Mouse (Mus musculus) heart, embryonic 13.5 days (tissue): Measurements from ENCODE around the gene Il11. TPM values are rescaled to one million over a fixed set of nuclear protein-coding genes. Genes with fewer than 3 reads are reported as not detected.
A peak's percentile ranks its signal among the peaks of the same experiment; 100 is the strongest.
"Not testable (repeated sequence)": the region's sequence is repeated elsewhere in the genome, so short reads cannot be mapped to it uniquely, and the experiment has no call there.

ENCODE experiments used
- ATAC-seq: fragments of 200-750 bp; cut with Nextera tagmentation; 2 replicates; pipeline ENCODE4 v1.8.0; 2017; ENCODE audit warnings: moderate TSS enrichment; ENCODE audit not compliant: insufficient number of reproducible peaks, low FRiP score, low TSS enrichment; ENCODE audit errors: extremely low read depth
- H3K27ac ChIP-seq: fragments of 300-500 bp; sonication (generic); replicated peaks from 2 replicates; pipeline ENCODE4 v1.5.1; 2015; ENCODE audit warnings: moderate library complexity, mild to moderate bottlenecking, inconsistent platforms
- H3K27me3 ChIP-seq: fragments of 300-500 bp; sonication (generic); replicated peaks from 2 replicates; pipeline ENCODE4 v1.6.1; 2015; ENCODE audit warnings: mild to moderate bottlenecking, inconsistent platforms
- H3K36me3 ChIP-seq: fragments of 300-500 bp; sonication (generic); 2 replicates; pipeline ENCODE4 v1.6.1; 2015; ENCODE audit warnings: mild to moderate bottlenecking, inconsistent platforms
- H3K4me1 ChIP-seq: fragments of 300-500 bp; sonication (generic); 2 replicates; pipeline ENCODE4 v1.6.1; 2015; ENCODE audit warnings: inconsistent platforms
- H3K4me2 ChIP-seq: fragments of 300-500 bp; sonication (generic); 2 replicates; pipeline ENCODE4 v1.6.1; 2015; ENCODE audit warnings: inconsistent platforms, mild to moderate bottlenecking, moderate library complexity
- H3K4me3 ChIP-seq: fragments of 300-500 bp; sonication (generic); 2 replicates; pipeline ENCODE4 v1.5.1; 2015; ENCODE audit warnings: moderate library complexity, mild to moderate bottlenecking, inconsistent platforms
- H3K9ac ChIP-seq: fragments of 300-500 bp; sonication (generic); 2 replicates; pipeline ENCODE4 v1.6.1; 2015; ENCODE audit warnings: inconsistent platforms, mild to moderate bottlenecking, moderate library complexity
- H3K9me3 ChIP-seq: fragments of 300-500 bp; sonication (generic); 2 replicates; pipeline ENCODE4 v1.6.1; 2016; ENCODE audit warnings: inconsistent platforms
- WGBS: fragments of 180-500 bp; shearing (Covaris S2); methylation state at CpG from one replicate; pipeline ENCODE4 v1.1.7; 2015; ENCODE audit warnings: mixed read lengths; 5-methylcytosine and 5-hydroxymethylcytosine counted together
- polyA plus RNA-seq: library from polyadenylated mRNA; unstranded; fragments of >200 nt; fragmentation: Nextera tagmentation; extraction: Ambion mirVana; gene quantifications from 2 replicates; pipeline ENCODE4 v1.2.1, GENCODE M21; 2015

Il11 gene
- polyA plus RNA-seq, 1 experiment from 2014 or later: not detected

DNA sequence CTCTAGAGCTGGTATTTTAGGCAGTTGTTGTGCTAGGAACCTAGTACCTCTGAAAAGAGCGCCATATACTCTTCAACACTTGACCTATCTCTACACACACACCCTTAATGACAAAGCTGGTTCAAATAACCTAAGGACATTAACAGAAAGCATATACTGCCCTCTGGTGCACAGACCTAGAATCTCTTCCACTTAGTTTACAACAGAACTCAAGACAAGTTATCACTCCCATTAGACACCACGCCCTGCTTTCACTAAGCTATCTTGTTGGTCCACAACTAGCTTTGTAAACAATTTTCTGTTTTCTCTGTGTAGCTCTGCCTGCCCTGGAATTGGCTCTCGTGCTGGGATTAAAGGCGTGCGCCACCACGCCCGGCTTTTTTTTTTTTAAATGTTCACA, 24.1 kb upstream of the Il11 start:
- Histone ChIP-seq H3K4me1 (peaks cover 34% of the 10 kb centered on the region), H3K9ac (no peak overlapping the region), H3K27me3 (no peaks in the 10 kb centered on the region), H3K4me2 (peak overlapping the region; percentile 3; the same call in 1 of the 2 replicates), H3K27ac (no peak overlapping the region; the same call in 1 of the 2 replicates), H3K36me3 (peaks cover 67% of the 10 kb centered on the region), H3K4me3 (no peak overlapping the region), H3K9me3 (no peaks in the 10 kb centered on the region)
- no peak for ATAC-seq
- 78% methylated on average over 7 of the region's 7 CpGs for WGBS

- Histone ChIP-seq H3K27me3 (no peaks in the 10 kb centered on the region), H3K4me3 (no peak overlapping the region), H3K27ac (no peak overlapping the region), H3K4me2 (no peak overlapping the region), H3K9ac (no peak overlapping the region), H3K36me3 (peaks cover 49% of the 10 kb centered on the region), H3K9me3 (no peaks in the 10 kb centered on the region), H3K4me1 (0 out of 2 replicates have a peak, but pooled peaks cover 2% of the 10 kb centered on the region)
- no peak for ATAC-seq
Observed at GRCm38 (mm10) chr7:4802247-4802646, 19.6 kb upstream of the Il11 start.

GRCm38 (mm10) chr7:4795767-4796433, 13.2 kb upstream of the Il11 start:
- WGBS: 68% methylated on average over 7 of the region's 7 CpGs
- H3K27ac ChIP-seq: peak overlapping the region; percentile 28; the same call in 1 of the 2 replicates
- no peaks in the 10 kb centered on the region for H3K9me3 ChIP-seq
- H3K27me3 ChIP-seq: no peaks in the 10 kb centered on the region
- no peak overlapping the region for H3K4me2 ChIP-seq
- ATAC-seq: no peak
- peaks cover 53% of the 10 kb centered on the region for H3K36me3 ChIP-seq
- 0 out of 2 replicates have a peak overlapping the region, but pooled peaks have one; percentile 11 for H3K4me3 ChIP-seq
- peaks cover 17% of the 10 kb centered on the region for H3K4me1 ChIP-seq
- no peak overlapping the region for H3K9ac ChIP-seq

- no peak for ATAC-seq
- peak overlapping the region; percentile 99 for H3K9ac ChIP-seq
- peaks cover 53% of the 10 kb centered on the region for H3K36me3 ChIP-seq
- H3K9me3 ChIP-seq: no peaks in the 10 kb centered on the region
- WGBS: 69% methylated on average over 3 of the region's 3 CpGs
- H3K4me3 ChIP-seq: 0 out of 2 replicates have a peak overlapping the region, but pooled peaks have one; percentile 94
- H3K4me2 ChIP-seq: peak overlapping the region; percentile 92
- H3K4me1 ChIP-seq: peaks cover 18% of the 10 kb centered on the region
- no peak overlapping the region for H3K27ac ChIP-seq
- H3K27me3 ChIP-seq: no peaks in the 10 kb centered on the region; the same call in 1 of the 2 replicates
Observed at GRCm38 (mm10) chr7:4794631-4795168, 12.0 kb upstream of the Il11 start.

- WGBS: 35% methylated on average over 4 of the region's 4 CpGs
- peak overlapping the region; percentile 92 for H3K27ac ChIP-seq
- ATAC-seq: no peak
Observed at GRCm38 (mm10) chr7:4793674-4794073, 11.0 kb upstream of the Il11 start.

DNA sequence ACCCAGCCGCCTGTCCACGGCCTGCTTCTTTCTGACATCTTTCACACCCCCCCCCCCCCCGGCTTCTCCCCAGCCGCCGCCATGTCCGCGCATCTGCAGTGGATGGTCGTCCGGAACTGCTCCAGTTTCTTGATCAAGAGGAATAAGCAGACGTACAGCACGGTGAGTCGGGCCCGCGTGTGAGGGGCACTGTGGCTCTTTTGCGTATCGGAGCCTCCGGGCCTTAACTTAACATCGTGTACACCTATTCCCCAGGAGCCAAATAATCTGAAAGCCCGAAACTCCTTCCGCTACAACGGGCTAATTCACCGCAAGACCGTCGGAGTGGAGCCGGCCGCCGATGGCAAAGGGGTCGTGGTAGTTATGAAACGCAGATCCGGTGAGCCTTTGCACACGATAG, 10.6 kb upstream of the Il11 start:
- Histone ChIP-seq H3K4me2 (peak overlapping the region; percentile 92), H3K9ac (peak overlapping the region; percentile 99), H3K4me3 (peak overlapping the region; percentile 94), H3K36me3 (peaks cover 48% of the 10 kb centered on the region), H3K4me1 (peaks cover 28% of the 10 kb centered on the region), H3K27ac (peak overlapping the region; percentile 92)
- H3K9me3 ChIP-seq, H3K27me3 ChIP-seq, ATAC-seq: not testable (repeated sequence)
- WGBS: under 1% methylated on average over 31 of the region's 31 CpGs

More at GRCm38 (mm10) chr7:4793674-4794073, 11.0 kb upstream of the Il11 start:
- H3K4me3 ChIP-seq: peak overlapping the region; percentile 94
- no peaks in the 10 kb centered on the region for H3K9me3 ChIP-seq
- peak overlapping the region; percentile 92 for H3K4me2 ChIP-seq
- peaks cover 24% of the 10 kb centered on the region for H3K4me1 ChIP-seq
- peak overlapping the region; percentile 99 for H3K9ac ChIP-seq
- H3K36me3 ChIP-seq: peaks cover 51% of the 10 kb centered on the region
- no peaks in the 10 kb centered on the region; the same call in 1 of the 2 replicates for H3K27me3 ChIP-seq

GRCm38 (mm10) chr7:4792278-4793212, 9.9 kb upstream of the Il11 start, which contains the start of gene Rpl28:
Gene Rpl28, plus strand, starts transcription at chr7:4792874.
- Histone ChIP-seq H3K36me3 (peaks cover 41% of the 10 kb centered on the region), H3K9ac (peak within 1 kb of the TSS; percentile 99), H3K27me3 (peaks cover 4% of the 10 kb centered on the region; the same call in 1 of the 2 replicates), H3K27ac (peak within 1 kb of the TSS; percentile 94), H3K4me1 (peaks cover 30% of the 10 kb centered on the region), H3K4me2 (peak within 1 kb of the TSS; percentile 92), H3K9me3 (no peaks in the 10 kb centered on the region), H3K4me3 (peak within 1 kb of the TSS; percentile 94)
- ATAC-seq: peak; percentile 77
- 2% methylated on average over 54 of the region's 54 CpGs for WGBS

GRCm38 (mm10) chr7:4789436-4789935, 6.8 kb upstream of the Il11 start, which contains the start of gene Tmem238:
Gene Tmem238, minus strand, starts transcription at chr7:4789656.
- no peak for ATAC-seq
- H3K4me1 ChIP-seq: peaks cover 23% of the 10 kb centered on the region
- peaks cover 10% of the 10 kb centered on the region for H3K36me3 ChIP-seq
- no peaks in the 10 kb centered on the region for H3K9me3 ChIP-seq
- peak within 1 kb of the TSS; percentile 97 for H3K4me2 ChIP-seq
- H3K9ac ChIP-seq: peak within 1 kb of the TSS; percentile 86
- H3K27ac ChIP-seq: peak within 1 kb of the TSS; percentile 41
- H3K27me3 ChIP-seq: peaks cover 9% of the 10 kb centered on the region; the same call in 1 of the 2 replicates
- peak within 1 kb of the TSS; percentile 59 for H3K4me3 ChIP-seq
- 8% methylated on average over 40 of the region's 40 CpGs for WGBS

DNA sequence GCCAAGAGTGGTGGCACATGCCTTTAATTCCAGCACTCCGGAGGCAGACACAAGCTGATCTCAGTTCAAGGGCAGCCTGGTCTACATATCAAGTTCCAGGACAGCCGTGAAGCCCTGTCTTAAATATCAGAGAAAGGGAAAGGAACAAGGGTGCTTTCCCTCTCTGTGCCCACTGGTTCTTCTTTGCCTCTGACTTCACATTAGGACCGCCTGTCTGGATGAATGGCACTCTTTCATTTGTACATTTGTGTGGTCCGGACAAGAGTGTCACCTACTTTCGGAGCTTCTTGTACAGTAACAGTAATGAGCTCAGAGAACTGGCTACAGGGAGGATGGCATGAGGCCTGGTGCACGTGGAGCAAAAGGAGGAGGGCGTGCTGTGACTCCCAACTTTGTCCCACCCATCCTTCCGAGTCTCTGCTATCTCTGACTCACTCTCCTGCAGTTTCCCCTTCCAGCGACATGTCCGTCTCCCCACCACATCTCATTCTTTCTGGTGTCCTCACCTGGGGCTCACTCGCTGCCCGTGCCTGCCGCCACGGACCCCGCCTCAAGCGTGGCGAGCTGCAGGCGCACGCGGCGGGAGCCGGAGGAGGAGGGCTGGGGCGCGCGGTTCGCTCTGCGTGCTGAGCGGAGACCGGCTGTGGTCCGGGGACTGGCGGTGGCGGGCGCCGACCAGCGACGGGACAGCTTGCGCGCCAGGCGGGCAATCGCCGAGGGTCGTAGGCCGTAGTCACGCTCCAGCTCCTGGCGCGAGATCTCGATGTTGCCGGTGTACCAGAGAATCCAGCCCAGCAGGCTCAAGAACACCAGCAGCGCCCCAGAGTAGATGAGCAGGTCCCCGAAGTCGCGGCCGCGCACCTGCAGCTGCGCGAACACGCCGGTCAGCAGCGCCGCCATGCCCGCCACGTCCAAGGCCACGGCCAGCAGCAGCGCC, 6.1 kb upstream of the Il11 start:
- peak; percentile 32; the same call in 1 of the 2 replicates for ATAC-seq
- WGBS: 2% methylated on average over 62 of the region's 64 CpGs
- H3K36me3 ChIP-seq: peaks cover 3% of the 10 kb centered on the region
- peaks cover 16% of the 10 kb centered on the region for H3K4me1 ChIP-seq
- peak overlapping the region; percentile 86 for H3K9ac ChIP-seq
- H3K27ac ChIP-seq: peak overlapping the region; percentile 41
- peak overlapping the region; percentile 97 for H3K4me2 ChIP-seq
- H3K9me3 ChIP-seq: no peaks in the 10 kb centered on the region
- peaks cover 15% of the 10 kb centered on the region; the same call in 1 of the 2 replicates for H3K27me3 ChIP-seq
- peak overlapping the region; percentile 59 for H3K4me3 ChIP-seq

GRCm38 (mm10) chr7:4783667-4784268, 1.1 kb upstream of the Il11 start:
- ATAC-seq: no peak
- Histone ChIP-seq H3K36me3 (no peaks in the 10 kb centered on the region), H3K9me3 (no peaks in the 10 kb centered on the region), H3K4me1 (peaks cover 10% of the 10 kb centered on the region), H3K4me3 (no peak overlapping the region), H3K9ac (no peak overlapping the region), H3K27ac (no peak overlapping the region), H3K4me2 (no peak overlapping the region), H3K27me3 (peaks cover 62% of the 10 kb centered on the region)
- 54% methylated on average over 14 of the region's 14 CpGs for WGBS
